Mouse (Mus musculus) frontal cortex, postnatal 25 days (tissue): ENCODE data around the gene Erh.

Source experiments
- DNase-seq, 2 experiments: peaks; one replicate each; pipeline ENCODE4 v3.0.0; 2022; ENCODE audit warnings: low spot score in 2 of 2

Gene Erh

DNA sequence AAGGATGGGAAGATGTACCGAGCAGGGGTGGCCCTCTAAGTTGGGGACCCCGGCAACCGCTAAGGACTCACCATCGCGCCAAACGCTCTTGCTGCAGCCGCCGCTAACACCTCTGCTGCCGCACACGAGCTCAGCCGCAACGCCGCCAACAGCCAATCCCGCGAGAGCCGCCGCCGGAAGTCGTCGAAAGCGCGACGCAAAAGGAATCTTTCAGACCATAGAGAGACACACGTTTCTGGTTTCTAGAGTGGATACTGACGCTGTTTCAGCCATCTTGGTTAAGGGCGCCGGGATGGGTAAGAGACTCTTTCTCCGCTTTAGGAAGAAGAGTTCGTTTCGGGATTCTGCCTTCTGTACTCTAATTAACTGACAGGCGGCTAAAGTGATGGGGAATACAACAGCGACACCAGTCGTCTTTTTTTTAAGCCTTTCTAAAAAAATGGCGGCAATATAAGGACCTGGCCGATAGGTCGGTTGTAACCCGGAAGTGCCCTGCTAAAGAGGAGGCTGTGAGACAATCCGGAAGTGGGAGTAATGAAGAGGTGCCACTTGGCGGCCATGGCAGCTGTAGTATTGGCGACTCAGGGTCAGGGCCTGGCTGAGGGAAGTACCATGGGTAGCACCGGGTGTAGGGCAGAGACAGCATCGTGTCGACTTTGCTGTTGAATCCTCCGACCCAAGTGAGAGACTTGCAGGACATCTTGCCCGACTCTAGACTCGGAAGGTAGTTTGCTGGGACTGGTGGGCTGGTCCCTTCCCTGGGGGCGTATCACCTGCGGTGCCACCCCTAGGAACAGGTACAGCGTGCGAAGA, at the start of gene Erh, which contains the start of gene Slc39a9:
Gene Erh (minus strand): TSS at position 649 of the 813 bp plus-strand sequence.
Gene Slc39a9 (plus strand): TSS at position 191 of the 813 bp plus-strand sequence.
- peak; percentile 91 to 92 for DNase-seq

DNA sequence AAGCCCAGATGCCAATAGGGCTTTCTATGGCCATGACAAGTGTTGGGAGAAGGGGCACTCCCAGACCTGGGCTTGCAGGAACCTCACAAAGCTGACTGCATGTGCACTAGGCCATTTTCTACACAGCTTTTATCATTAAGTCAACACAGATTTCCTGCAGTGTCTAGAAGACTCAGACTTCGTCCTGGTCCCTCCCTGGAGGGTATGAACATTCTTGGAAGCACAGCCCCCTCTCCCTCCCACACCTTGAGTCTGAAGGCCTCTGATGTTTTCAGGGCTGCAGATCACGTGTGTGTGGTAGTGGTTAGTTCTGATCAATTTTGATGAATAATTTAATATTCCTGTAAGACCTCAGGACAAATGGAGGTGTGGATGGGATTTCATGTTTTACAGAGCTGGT, 49.6 kb upstream of the Erh start:
- DNase-seq = no peak

DNA sequence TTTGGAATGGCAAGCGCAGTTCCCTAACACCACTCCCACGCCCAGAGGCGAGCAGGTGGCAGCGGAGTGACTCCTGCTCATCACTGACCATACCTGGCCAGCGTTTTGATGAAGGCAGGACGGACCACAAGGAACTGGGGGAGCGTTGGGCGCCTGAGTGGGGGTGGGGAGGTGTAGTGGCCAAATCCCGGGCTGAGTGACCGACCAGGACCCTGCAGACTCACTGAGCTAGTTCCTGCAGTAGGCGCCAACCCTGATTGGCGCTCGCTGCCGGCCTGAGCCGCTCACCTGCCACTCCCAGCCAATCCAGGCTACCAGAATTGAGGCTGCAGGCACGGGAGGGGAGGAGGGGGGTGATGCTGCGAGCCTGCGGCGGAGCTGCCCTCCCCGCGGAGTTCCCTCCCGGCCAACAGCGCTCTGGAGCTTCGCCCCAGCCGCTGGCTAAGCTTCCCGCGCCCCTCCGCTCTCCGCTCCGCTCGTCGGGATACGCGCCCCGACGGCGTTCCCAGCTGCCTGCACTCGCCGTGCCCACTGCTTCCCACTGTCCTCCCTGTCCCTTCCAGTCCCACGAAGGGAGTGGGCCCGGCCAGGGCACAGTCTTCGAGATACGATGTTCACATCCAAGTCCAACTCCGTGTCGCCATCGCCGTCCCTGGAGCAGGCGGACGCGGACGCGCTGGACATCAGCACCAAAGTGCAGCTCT, 48.3 kb upstream of the Erh start, which contains the start of gene Plekhd1:
Gene Plekhd1 (plus strand): TSS at position 323 of the 704 bp plus-strand sequence.
- DNase-seq = no peak

DNA sequence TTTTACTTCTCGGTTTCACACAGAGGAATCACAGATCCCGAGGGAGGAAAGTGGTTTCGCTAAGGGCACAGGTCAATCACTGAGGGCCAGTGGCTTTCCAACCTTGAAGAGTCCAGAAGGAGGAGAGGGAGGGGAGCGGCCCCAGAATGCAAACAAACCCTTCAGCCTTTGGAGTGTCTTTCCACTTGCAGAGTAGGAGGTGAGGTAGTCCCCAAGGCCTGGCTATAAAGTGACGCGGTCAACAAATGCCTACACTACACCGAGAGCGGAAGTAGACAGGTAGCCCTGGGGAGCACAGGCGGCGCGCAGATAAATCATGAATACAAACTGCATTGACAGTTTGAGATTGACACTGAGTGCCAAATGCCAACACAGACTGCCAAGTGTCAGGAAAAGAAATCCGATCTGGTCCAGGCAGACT, 47.5 kb upstream of the Erh start:
- DNase-seq = no peak

DNA sequence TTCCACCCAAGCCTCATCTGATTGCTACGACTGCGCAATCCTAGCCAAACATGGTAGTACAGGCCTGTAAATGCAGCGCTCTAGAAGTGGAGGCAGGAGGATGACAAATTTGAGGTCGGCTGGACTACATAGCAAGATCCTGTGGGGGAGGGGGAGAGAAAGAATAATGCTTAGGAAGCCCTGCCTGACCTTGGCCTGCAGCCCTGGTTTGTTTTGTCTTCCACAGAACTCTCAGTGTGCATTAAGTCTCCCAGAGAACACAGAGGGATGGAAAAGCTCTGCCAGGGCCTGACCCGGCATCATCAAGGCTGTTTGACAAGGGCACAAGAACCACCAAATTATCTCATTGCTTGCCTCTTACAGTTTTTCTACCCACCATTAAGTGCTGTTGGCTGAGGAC, 45.6 kb upstream of the Erh start:
- DNase-seq = no peak

DNA sequence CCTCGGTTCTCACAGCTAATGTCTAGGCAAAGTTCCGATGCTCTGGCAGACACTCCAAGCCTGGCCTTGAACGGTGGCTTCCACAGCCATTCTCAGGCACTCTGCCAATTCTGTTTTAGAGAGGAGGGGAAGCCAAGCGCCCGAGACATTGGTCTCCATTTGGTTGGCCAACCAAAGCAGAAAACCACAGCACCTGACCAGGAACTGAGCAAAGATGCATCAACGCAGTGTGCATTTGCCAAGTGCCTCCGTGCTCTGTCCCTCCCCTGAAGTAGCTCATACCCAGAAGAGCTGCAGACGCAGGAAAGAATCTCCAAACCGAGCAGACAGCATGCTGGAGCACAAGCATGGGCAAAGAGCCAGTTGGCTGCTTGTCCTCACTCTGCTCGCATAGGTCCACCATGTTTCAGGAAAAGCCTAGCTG, 43.7 kb upstream of the Erh start:
- DNase-seq = no peak

DNA sequence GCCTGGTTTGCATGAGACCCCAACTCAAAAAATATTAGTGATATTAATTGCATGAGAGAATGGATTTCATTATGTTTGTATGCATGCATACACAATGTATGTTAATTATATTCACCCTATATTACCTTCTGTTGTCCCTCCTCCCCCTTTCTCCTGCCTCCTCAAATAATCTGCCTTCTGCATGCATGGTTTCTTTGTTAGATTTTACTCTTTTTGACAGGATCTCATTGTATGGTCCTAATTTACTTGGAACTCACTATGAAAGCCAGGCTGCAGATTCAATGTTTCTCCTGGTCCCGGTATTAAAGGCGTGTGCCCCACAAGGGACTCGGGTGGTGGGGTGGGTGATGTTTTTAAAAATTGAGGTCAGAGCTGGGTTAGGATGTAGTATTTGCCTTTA, 40.2 kb upstream of the Erh start:
- no peak for DNase-seq

DNA sequence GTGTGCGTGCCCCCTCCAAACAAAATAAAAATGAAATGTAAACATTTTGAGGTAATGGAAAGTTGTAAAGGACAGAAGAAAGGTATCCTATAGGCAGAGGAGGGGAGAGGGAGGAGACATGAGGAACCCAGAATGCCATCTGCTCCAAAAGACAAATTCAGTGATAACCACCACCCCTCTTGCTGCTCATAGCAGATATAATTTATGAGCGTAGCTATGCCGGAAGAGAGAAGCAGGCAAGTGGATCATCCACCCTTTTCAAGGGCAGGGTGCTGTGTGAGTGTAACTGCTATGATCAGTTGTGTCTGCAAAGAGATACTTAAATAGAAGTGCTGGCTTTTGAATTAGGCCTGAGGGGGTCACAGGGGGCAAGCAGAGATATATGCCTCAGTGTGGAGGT, 39.4 kb upstream of the Erh start:
- no peak for DNase-seq

DNA sequence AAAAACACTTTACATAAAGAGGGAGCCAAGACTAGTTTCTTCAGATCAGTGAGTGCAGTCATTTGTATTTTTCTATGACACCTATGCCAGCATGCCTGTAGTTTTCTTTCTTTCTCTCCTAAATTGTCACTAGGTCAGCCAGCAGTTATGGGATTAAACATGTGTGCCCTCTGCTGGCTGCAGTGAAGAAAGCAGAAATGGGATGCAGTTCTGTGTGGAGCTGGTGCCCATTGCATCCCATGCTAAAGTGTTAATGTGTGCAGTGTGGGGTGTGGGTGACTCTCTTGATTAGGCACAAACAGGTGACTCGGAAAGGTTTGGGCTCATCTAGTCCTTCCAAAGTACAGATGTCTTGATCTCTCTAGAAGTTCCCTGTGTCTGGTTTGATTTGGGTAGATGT, 37.2 kb upstream of the Erh start:
- DNase-seq = peak in 1 of 2 experiments; percentile 12

DNA sequence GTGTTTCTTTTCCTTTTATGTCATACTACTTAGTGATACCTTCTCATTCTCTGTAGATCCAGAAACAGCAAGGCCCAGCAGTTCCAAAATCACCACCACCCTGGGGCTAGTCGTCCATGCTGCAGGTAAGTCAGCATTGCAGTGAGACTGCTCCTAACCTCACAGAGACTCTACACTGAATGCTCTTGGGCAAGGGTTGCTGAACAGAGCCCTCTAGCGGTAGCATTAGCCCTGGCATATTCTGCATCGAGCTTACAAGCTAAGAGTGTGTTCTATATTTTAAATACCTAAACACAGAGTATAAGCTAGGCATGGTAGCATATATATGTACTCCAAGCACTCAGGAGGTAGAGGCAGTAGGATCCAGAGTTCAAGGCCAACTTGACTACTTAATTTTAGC, 29.0 kb upstream of the Erh start:
- peak; percentile 31 to 49 for DNase-seq

DNA sequence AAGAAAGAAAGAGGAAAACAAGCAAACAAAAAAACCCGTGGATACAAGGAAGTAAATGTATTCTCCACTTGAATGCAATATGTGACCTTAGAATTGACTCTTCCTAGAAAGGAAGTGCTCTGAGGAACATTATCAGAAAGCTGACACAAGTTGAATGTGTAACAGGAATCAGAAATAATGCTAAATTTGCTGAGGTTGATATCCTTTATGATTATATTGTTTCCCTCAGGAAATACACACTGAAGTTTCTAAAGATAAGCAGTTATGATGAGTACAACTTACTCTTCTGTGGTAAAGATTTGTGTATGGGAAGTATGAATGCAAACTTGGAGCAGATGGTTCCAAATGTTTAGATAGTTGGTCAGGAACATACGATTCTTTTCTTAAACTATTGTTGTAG, 24.2 kb upstream of the Erh start:
- DNase-seq = no peak

DNA sequence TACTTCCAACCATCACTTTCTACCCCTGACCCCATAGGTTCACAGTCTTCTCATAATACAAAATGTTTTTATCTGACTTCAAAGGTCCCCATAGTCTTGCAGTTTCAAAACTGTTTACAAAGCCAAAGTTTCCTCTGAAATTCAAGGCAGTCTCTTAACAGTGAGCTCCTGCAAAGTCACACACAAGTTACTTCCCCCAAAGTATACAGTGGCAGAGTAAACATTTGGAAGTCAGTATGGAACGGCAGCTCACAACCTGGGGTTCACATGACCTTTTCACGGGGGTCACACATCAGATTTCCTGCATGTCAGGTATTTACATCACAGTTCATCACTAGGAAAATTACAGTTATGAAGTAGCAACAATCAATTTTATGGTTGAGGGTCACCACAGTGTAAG, 19.8 kb upstream of the Erh start:
- no peak for DNase-seq

DNA sequence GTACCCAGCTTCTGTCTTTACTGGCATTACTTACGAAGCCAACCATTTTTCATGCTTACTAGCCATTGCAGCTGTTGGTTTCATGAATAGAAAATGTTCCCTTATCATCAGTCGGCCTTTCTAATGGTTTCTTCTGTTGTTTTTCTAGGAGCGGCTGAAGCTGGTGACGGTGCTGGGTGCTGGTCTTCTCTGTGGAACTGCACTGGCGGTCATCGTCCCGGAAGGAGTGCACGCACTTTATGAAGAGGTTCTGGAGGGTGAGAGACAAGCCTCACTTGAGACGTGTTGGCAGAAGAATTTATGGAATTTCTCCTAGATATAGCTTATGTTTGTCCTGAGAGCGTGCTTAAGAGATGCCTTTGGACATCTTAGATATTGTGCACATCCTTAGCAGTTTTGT, 18.2 kb upstream of the Erh start:
- DNase-seq = no peak

DNA sequence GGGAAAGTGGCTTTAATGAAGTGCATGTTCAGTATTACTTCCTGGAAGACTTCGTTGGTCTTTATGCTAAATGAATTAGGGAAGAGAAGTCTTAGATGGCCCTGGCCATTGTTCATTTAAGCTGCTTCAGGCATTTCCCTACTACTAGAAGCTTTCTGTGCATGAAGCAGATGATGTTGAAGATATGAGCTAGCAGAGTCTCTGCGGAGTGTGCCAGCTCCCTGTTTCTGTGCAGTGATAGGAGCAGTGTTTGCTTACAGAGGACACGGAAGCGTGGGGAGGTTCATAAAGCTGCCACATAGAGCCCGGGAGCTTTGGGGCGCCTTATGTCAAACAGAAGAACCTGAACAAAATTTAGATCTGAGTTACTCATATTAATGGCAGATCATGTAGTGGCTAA, 14.5 kb upstream of the Erh start:
- DNase-seq = no peak

DNA sequence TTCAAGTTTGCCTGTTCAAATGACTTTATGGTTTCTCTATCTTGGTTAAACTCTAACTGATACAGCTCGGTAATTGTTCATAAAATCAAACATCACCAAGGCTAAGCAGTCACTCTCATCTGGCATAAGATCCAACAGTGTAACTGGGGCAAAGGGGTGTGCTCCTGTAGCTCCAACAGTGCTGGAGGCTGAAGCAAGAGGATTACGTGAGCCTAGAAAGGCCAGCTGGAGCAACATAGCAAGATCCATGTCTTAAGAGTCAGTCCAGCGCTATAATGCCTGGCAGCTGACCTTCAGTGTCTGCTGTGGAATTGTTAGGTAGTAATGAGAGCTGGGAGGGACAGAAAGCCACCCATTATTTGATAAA, 10.5 kb upstream of the Erh start:
- no peak for DNase-seq

DNA sequence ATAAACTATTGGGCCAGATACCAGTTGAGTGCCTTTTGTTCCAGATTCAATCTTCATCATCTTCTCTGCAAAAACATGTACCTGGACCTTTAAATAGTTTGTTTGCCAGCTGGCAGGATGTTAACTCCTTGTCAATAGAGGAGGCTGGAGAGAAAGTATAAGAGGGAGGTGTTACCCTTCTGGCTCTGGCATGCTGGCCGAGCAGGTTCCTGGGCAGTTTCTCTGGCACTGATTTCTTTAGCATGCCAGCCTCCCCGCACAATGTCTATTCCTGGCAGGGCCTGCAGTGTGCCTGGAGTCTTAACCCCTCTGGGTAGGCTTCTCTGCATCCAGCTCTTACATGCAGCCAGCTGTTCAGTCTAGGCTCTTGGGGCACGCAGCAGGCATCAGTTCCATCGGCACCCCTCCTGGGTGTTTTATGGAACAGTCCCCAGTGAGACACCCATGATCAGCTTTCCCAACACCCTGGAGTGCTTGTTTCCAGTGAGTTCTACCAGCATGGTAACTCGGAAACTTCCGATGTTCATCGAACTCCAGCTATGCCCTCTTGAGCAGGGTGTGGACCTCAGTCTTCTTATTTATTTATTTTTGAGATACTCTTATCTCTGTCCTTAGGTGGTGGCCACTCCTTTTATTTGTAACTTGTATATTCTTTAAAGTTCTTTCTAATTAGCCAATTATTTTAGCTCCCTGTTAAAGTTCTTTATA, 10.0 kb upstream of the Erh start:
- no peak for DNase-seq

DNA sequence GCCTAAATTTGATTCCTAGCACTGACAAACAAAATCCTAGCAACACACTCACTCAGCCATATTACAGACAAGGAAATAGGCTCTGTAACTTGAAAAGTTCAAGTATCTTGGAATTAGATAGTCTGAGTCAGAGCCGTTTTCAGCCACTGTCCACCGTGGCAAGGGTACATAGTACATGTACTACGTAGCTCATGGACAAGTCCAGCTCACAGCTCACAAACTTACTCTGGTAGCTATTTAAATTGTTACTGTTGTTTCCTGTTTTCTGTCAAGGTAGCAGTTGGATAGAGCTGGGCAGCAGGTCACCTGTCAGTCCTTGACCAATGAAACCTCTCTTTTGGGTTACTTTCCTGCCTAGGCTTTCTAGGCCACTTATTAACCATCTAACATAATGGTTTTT, 2.2 kb upstream of the Erh start:
- DNase-seq = no peak

DNA sequence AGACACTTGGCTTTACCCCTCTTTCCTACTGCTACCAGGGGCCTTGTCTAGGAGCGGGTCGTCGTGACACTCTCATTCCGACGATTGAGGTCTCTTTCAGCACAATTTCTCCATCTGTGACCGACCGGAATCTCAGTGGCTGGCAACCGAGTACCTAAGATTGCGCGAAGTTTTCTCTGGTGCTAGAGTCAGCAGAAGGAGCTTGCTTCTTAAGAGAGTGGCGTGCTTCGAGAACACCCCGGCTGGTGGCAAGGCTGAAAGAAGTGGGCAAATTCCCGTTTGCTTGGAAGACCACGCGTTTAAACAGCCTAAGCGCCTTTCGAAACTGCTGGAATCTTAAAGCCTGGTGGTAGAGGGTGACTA, 346 bp upstream of the Erh start:
- peak in 1 of 2 experiments; percentile 8 for DNase-seq

DNA sequence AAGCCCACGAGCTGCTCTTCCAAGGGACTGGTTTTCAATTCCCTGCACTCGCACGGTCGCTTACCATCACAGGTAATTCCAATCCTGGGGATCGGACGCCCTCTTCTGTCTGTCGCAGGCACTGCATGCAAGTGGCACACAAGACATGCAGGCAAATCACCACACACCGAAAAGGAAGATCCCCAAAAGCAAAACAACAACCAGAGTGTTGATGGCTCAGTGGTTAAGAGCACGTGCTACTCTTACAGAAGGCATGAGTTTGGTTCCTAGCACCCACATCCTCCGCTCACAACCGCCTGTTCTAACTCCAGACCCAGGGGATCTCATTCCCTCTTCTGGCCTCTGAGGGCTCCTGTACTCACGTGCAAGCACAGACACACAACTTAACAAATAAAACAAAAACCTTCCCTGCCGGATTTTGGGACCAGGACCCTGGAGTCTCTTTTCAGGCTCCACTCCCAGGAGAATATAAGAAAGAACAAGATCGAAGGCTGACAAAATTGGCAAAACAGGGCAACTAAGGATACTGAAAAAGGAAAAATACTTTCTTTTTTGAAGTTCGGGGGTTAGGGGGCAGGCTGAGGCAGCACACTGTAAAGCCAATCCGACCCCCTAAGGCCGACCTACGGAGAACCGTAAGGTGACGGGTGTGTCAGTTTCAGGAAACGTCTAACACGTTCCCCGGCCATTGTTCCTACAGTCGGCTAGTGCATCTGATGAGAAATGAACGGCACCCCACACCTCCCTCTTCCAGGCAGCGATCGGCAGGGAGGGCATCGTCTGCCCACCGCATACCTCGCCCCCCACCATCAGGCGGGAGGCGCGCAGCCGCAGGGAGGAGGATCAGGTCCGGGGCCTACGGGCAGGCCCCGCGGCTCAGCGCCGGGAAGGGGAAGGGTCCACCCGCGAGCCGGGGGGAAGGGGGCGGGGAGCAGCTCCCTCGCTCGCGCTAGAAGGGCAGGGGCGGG, 1.1 kb downstream of the Erh start:
- DNase-seq = peak; percentile 9 to 17

DNA sequence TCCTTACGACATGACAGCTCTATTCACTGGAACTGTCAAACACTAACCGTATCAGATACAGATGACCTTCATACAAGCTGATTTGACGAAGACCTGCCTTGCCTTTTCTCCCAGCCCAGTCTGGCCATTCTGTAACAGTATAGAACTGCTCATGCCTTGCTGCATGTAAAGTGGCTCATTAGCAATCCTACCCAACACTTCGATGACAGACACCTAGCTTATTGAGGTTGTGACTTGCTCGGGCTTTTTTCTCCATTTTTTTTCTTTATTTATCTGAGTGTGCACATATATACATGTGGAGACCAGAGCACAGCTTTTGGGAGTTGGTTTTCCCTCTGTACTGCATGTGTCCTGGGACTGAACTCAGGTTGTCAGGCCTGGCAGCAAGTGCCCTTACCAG, 12.4 kb downstream of the Erh start:
- no peak for DNase-seq

DNA sequence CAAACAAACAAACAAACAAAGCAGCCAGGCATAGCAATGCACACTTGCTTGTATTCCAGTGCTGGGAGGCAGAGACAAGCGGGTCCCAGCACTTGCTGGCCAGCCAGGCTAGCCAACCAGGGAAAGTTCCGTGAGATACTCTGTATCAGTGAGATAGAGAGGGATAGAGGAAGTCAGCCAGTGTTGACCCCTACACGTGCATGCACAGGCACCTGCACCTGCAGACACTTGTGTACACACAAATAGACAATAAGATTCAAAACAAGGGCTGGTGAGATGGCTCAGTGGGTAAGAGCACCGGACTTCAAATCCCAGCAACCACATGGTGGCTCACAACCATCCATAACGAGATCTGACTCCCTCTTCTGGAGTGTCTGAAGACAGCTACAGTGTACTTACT, 23.6 kb downstream of the Erh start:
- DNase-seq = no peak
